Mouse (Mus musculus): ENCODE data around the gene Pde6g. TPM values are rescaled to one million over a fixed set of nuclear protein-coding genes. Genes with fewer than 3 reads are reported as not detected.

The Pde6g gene
- polyA plus RNA-seq, 1 experiment from 2014 or later: 0.39 TPM

DNA sequence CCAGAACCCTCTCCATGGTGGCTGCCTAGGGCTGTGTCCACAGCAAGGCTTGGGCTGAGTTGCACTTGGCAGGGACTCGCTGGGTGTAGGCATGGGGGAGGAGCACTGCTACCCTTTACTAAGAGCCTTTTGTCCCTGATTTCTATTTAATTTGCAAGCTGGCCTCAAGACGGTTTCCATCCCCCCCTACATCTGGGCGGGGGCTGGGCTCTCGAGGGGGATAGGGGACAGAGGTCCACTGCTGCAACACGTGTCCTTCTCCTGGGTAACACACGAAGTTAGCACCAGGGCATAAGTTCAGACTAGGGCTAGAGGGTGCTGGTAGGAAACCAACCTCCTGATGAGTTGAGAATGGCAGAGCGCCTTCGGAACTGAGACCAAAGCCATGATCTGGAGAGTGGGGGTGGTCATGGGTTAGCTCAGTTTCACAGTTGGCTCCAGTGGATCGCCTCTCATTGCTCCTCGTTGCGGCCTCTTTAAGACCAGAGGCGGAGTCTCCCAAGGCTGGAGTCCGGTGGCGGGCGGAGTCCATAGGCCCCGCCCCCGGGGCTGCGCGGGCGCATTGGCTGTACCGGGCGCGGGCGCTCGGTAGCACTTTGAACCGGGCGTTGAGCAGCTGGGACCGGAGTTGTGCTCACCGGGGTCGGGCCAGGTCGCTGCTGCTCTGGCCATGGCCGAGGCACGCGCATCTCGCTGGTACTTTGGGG, 38.2 kb upstream of the Pde6g start, which contains the start of gene Slc25a10:
Gene Slc25a10 (plus strand): TSS at position 524 of the 707 bp plus-strand sequence.
- Histone ChIP-seq H3K36me3 (peaks cover 51% of the 10 kb centered on the region), H3K9me3 (no peaks in the 10 kb centered on the region), H3K4me2 (replicated peaks) (peak within 1 kb of the TSS; percentile 97), H3K27me3 (no peaks in the 10 kb centered on the region), H3K27ac (peak within 1 kb of the TSS; percentile 79), H3K4me1 (peaks cover 42% of the 10 kb centered on the region), H3K9ac (peak within 1 kb of the TSS; percentile 85), H3K4me3 (peak within 1 kb of the TSS; percentile 94)
- ATAC-seq (ENCODE audit: low FRiP score, low read depth): peak; percentile 86
- WGBS: under 1% methylated on average over 33 of the region's 35 CpGs

DNA sequence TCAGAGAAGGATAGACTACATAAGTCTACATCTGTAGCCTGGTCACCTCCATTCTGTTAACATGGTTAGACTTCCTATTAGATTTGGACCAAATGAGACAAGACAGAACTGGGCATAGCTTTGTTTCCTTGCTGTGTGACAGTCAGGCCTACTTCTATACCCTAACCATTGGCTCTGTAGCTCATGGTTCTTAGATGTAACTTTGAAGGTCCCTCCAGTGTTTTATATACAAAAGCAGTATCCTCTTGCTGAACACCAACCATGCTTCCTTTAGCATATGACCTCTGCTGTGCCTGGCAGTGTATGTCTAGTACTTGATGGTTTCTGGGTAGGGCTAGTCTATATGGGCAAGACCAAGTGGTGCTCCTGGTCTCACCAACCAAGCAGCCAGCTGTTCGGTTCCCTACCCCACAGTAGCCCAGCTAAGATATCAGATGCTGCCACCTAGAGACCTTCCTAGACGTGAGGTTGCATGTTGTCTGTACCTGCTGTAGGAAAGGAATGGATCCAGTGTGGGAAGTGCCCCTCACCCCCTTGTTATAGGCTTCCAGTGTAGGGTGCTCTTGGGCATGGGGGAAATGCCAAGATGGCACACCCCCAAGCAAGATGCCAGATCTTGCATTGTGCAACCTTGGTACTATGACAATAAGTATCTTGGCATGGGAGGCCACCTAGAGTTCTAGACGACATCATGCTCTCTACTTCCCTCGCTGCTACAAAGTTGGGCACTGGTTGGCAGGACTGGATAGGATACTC, 37.2 kb upstream of the Pde6g start:
- Histone ChIP-seq H3K27me3 (no peaks in the 10 kb centered on the region), H3K27ac (peak overlapping the region; percentile 72; the same call in 1 of the 2 replicates), H3K9me3 (no peaks in the 10 kb centered on the region), H3K4me2 (replicated peaks) (peak overlapping the region; percentile 97), H3K4me1 (peaks cover 48% of the 10 kb centered on the region), H3K4me3 (peak overlapping the region; percentile 94), H3K36me3 (peaks cover 49% of the 10 kb centered on the region), H3K9ac (peak overlapping the region; percentile 85; the same call in 1 of the 2 replicates)
- WGBS: 37% methylated on average over 4 of the region's 4 CpGs
- no peak for ATAC-seq (ENCODE audit: low FRiP score, low read depth)

DNA sequence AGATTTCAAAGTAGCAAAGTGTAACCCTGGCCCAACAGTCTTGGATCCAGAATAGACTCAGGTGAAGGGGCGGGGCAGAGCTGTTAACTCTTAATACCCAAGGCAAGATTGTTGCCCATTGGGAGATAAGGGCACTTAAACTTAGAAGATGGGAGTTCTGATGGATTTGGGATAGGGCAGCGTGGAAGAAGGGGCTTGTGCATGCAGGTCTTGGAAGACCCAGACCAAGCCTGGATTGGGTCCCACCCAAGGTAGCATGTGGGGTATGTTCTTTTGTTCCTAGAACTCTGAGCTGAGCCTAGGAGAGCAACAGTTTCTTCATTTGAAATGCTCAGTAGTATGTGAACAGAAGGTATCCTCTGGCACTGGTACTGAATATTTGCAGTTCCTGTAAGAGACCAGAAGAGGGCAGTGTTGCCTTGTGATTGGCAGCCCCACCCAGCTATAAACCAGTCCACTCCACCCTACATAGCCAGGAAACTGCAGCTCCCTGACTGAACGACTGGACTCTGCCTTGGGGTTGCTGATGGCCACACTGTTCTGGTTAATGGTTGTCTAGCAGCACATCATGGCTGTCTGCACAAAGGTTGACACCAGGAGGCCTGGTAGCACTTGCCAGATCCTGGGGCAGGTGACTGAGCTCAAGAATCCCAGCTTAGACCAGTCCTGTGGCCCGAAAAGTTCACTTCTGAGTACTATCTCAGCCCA, 35.9 kb upstream of the Pde6g start:
- Histone ChIP-seq H3K9ac (no peak overlapping the region), H3K36me3 (peaks cover 36% of the 10 kb centered on the region), H3K4me1 (peaks cover 53% of the 10 kb centered on the region), H3K27ac (no peak overlapping the region), H3K9me3 (no peaks in the 10 kb centered on the region), H3K4me2 (replicated peaks) (no peak overlapping the region; the same call in 1 of the 2 replicates), H3K27me3 (no peaks in the 10 kb centered on the region), H3K4me3 (no peak overlapping the region)
- WGBS: 64% methylated on average over 4 of the region's 4 CpGs
- ATAC-seq (ENCODE audit: low FRiP score, low read depth): peak; percentile 9; the same call in 1 of the 2 replicates

DNA sequence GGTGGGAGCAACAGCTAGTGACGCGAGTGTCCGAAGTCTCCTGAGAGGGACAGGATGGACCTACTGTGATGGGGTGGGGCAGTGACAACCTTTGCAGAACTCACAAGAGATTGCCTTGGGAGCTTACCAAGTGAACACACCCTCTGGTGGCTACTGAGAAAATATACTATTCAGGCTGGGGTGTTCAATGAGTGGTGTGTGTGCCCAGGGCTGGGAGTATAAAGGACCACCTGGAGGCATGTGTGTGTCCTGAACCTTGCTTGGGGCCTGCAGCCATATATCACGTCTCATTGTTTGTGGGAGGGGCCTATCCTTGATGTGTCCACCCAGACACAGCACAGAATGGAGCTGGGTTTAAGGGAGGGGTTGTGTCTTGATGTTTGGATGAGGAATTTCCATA, 35.2 kb upstream of the Pde6g start:
- H3K4me2 ChIP-seq (replicated peaks): no peak overlapping the region
- no peak overlapping the region for H3K27ac ChIP-seq
- no peak overlapping the region for H3K4me3 ChIP-seq
- no peak overlapping the region for H3K9ac ChIP-seq
- H3K4me1 ChIP-seq: peaks cover 53% of the 10 kb centered on the region
- 85% methylated on average over 4 of the region's 4 CpGs for WGBS
- no peaks in the 10 kb centered on the region for H3K9me3 ChIP-seq
- no peaks in the 10 kb centered on the region for H3K27me3 ChIP-seq
- peaks cover 37% of the 10 kb centered on the region for H3K36me3 ChIP-seq
- no peak for ATAC-seq (ENCODE audit: low FRiP score, low read depth)

DNA sequence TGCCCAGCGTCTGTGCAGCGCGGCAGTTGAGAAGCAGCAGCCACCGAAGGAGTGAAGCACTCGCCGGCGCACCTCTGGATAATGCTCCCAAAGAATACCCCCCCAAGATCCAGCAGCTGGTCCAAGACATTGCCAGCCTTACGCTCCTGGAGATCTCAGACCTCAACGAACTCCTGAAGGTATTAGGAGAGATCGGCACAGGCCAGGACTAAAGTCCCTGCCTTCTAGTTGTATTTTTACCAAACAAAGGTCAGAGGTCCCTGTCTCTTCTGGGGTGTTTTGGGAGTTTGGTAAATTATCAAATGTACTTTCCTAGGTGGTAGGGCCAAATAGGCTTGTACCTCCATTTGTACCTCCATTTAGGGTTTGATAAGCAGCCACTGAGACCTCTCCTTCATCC, 32.0 kb upstream of the Pde6g start:
- WGBS: 11% methylated on average over 10 of the region's 10 CpGs
- H3K9ac ChIP-seq: peak overlapping the region; percentile 94
- no peaks in the 10 kb centered on the region for H3K9me3 ChIP-seq
- H3K36me3 ChIP-seq: peaks cover 70% of the 10 kb centered on the region
- peak overlapping the region; percentile 95 for H3K4me2 ChIP-seq (replicated peaks)
- peak overlapping the region; percentile 94 for H3K4me3 ChIP-seq
- H3K27ac ChIP-seq: peak overlapping the region; percentile 85; the same call in 1 of the 2 replicates
- no peaks in the 10 kb centered on the region for H3K27me3 ChIP-seq
- no peak for ATAC-seq (ENCODE audit: low FRiP score, low read depth)
- peaks cover 27% of the 10 kb centered on the region for H3K4me1 ChIP-seq

DNA sequence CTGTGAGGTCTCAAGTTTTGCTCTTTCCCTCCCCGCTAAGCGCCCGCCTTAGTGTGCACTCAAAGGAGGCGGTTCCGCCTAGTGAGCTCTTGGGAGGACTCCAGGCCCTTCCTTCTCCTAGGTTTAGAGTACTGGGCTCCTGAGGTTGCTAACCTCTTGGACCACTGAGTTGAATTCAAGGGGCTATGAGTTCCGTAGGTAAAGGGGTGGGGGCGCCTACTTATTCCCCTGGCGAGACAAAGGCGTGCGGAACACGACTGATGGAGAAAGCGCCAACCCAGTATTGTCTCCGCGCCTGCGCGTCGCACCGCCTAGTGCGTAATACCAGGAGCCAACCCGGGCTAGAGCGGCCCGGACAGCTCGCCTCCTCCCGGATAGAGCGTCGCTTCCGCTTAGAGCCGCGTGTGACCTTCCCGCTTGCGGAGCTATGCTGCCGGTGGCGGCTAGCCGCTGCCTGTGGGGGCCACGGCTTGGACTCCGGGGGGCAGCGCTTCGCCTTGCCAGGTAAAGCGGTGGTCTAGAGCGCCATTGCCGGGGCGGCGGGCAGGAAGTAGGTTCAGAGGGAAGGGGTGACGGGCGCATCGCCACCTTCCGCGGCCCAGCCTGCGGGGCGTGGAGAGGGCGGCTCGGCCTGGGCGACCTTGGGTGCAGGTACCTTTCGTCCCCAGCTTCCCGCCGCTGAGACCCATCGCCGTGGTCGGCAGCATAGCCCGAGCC, 31.1 kb upstream of the Pde6g start, which contains the start of gene Mrpl12:
Gene Mrpl12 (plus strand): TSS at position 349 of the 717 bp plus-strand sequence.
- Histone ChIP-seq H3K27me3 (no peaks in the 10 kb centered on the region), H3K9me3 (no peaks in the 10 kb centered on the region), H3K36me3 (peaks cover 76% of the 10 kb centered on the region), H3K4me3 (peak within 1 kb of the TSS; percentile 94), H3K4me2 (replicated peaks) (peak within 1 kb of the TSS; percentile 95), H3K27ac (peak within 1 kb of the TSS; percentile 85), H3K4me1 (peaks cover 21% of the 10 kb centered on the region), H3K9ac (peak within 1 kb of the TSS; percentile 94)
- under 1% methylated on average over 60 of the region's 60 CpGs for WGBS
- ATAC-seq (ENCODE audit: low FRiP score, low read depth): peak; percentile 94

DNA sequence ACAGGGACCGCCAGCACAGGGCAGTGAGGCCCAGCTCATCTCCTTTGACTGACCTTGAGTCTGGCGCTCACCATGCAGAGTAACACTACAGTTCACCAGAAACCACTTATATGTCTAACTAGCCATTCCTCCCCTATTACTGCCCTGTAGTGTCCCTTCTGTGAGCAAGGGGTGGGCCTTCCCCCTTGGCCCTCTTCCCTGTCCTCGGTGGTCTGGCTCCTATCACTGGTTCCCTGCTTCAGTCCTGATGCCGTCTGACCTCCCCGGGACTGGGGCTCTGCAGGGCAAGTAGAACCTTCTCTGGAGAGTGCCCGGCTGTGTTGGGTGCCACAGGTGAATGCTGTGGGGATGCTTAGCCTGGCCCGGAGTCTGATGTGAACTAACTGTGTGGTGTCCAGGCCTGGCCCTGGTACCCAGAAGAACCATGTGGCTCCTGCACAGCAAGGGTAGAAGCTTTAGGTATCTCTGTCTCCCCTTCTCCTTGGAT, 30.2 kb upstream of the Pde6g start:
- ATAC-seq (ENCODE audit: low FRiP score, low read depth): no peak
- H3K4me1 ChIP-seq: peaks cover 17% of the 10 kb centered on the region
- peak overlapping the region; percentile 95 for H3K4me2 ChIP-seq (replicated peaks)
- H3K27me3 ChIP-seq: no peaks in the 10 kb centered on the region
- peaks cover 79% of the 10 kb centered on the region for H3K36me3 ChIP-seq
- H3K27ac ChIP-seq: peak overlapping the region; percentile 85; the same call in 1 of the 2 replicates
- H3K9me3 ChIP-seq: no peaks in the 10 kb centered on the region
- peak overlapping the region; percentile 94 for H3K4me3 ChIP-seq
- H3K9ac ChIP-seq: peak overlapping the region; percentile 94
- 88% methylated on average over 7 of the region's 7 CpGs for WGBS

DNA sequence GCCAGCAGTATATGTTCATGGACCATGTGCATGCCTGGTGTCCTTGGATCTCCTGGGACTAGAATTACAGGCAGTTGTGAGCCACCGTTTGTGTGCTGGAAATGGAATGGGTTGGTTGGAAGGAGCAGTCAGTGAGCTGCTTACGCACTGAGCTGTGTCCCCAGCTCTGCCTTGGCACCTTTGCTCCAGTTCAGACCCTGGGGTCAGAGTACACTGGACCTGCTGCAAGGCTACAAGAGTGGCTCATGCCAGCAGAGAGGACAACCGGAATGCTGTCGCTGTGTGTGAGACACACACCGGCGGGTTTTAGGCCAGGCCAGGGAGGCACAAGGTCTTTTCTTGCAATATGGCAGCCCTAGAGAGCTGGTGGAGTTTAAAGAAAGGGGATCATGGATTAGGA, 18.8 kb upstream of the Pde6g start:
- no peak overlapping the region for H3K4me3 ChIP-seq
- 95% methylated on average over 6 of the region's 6 CpGs for WGBS
- no peaks in the 10 kb centered on the region for H3K9me3 ChIP-seq
- H3K4me2 ChIP-seq (replicated peaks): no peak overlapping the region
- no peak for ATAC-seq (ENCODE audit: low FRiP score, low read depth)
- H3K36me3 ChIP-seq: peaks cover 79% of the 10 kb centered on the region
- H3K9ac ChIP-seq: no peak overlapping the region
- H3K27ac ChIP-seq: no peak overlapping the region
- H3K4me1 ChIP-seq: peaks cover 10% of the 10 kb centered on the region
- no peaks in the 10 kb centered on the region for H3K27me3 ChIP-seq

DNA sequence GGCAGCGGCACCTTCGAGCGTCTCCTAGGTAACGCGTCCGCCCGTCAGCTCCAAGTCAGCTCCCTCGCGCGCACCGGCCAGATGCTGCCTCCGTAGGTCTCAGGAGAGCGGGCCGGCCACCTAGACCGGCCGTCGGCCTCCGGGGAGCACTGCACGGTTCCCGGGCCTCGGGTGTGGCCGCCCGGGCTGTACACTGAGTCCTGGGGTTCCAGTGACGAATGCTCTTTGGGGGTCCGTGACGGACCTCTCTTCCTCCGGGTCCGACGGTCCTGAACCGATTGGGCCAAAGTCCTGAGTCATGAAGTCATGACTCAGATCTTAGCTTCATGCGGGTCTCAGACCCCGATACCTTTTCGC, 14.4 kb upstream of the Pde6g start:
- peaks cover 66% of the 10 kb centered on the region for H3K36me3 ChIP-seq
- no peak overlapping the region for H3K27ac ChIP-seq
- peak overlapping the region; percentile 97 for H3K4me3 ChIP-seq
- H3K27me3 ChIP-seq: no peaks in the 10 kb centered on the region
- peak overlapping the region; percentile 93 for H3K9ac ChIP-seq
- peak; percentile 33 for ATAC-seq (ENCODE audit: low FRiP score, low read depth)
- 1% methylated on average over 33 of the region's 33 CpGs for WGBS
- peaks cover 25% of the 10 kb centered on the region for H3K4me1 ChIP-seq
- H3K4me2 ChIP-seq (replicated peaks): peak overlapping the region; percentile 97
- no peaks in the 10 kb centered on the region for H3K9me3 ChIP-seq

DNA sequence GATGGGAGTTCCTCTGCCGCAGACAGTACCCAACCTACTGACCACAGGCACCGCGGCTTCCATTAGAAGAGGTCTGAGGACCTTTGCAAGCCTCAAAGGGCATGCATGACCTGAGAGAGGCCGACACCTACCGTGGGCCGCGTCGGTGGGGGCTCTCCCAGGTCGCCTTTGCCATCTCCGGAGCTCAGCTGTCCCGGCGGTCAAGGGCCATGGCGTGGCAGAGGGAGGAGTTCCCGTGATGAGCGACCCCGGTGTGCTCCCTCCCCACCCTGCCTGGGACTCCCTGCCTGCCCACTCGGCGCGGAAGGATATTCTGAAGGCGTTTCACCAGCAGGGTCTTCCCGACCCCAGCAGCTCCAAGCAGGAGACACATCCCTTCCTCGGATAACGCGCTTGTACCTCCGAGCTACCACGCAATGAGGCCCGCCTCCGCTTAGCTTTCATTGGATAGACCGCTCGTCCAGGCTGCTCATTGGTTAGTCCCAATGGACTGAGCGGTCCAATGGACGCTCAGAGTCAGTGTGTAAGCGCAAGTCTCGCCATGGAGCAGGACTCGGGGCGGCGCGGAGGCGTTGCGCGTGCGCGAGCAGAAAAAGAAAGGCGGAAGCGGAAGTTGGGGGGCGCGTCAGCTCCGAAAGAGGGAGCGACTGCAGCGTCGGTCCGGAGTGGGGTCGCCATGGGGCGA, 13.9 kb upstream of the Pde6g start, which contains the start of gene Arl16:
Gene Arl16 (minus strand): TSS at position 557 of the 685 bp plus-strand sequence.
- H3K4me1 ChIP-seq: peaks cover 25% of the 10 kb centered on the region
- under 1% methylated on average over 54 of the region's 54 CpGs for WGBS
- H3K27ac ChIP-seq: peak within 1 kb of the TSS; percentile 79; the same call in 1 of the 2 replicates
- ATAC-seq (ENCODE audit: low FRiP score, low read depth): peak; percentile 100
- peak within 1 kb of the TSS; percentile 97 for H3K4me2 ChIP-seq (replicated peaks)
- no peaks in the 10 kb centered on the region for H3K9me3 ChIP-seq
- peaks cover 66% of the 10 kb centered on the region for H3K36me3 ChIP-seq
- no peaks in the 10 kb centered on the region for H3K27me3 ChIP-seq
- peak within 1 kb of the TSS; percentile 93 for H3K9ac ChIP-seq
- peak within 1 kb of the TSS; percentile 97 for H3K4me3 ChIP-seq

DNA sequence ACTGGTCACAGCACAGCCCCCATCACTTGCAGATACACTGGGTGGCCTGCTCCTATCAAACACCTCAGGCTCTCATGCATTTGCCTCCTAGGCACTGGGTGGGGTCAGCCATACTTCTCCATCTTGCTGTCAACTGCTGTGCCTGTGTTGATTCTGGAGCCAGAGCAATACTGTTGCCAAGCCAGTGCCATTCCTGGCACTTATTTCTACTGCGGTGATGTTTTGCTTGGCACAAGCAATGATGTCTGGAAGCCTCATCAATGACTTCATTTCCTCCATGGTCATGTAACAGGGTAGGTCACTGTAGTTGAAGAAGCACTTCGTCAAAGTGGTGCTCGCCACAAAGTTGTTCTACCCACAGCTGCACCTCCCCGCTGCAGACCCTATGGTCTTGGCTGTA, 12.2 kb upstream of the Pde6g start:
- H3K4me2 ChIP-seq (replicated peaks): peak overlapping the region; percentile 97
- ATAC-seq (ENCODE audit: low FRiP score, low read depth): no peak
- H3K4me1 ChIP-seq: peaks cover 25% of the 10 kb centered on the region
- peak overlapping the region; percentile 93; the same call in 1 of the 2 replicates for H3K9ac ChIP-seq
- no peaks in the 10 kb centered on the region for H3K9me3 ChIP-seq
- peak overlapping the region; percentile 97; the same call in 1 of the 2 replicates for H3K4me3 ChIP-seq
- H3K27ac ChIP-seq: no peak overlapping the region
- H3K36me3 ChIP-seq: peaks cover 66% of the 10 kb centered on the region
- no peaks in the 10 kb centered on the region for H3K27me3 ChIP-seq
- WGBS: 89% methylated on average over 4 of the region's 4 CpGs
